ENCODE assay signal across 8 mouse cellular contexts in the genomic region with DNA sequence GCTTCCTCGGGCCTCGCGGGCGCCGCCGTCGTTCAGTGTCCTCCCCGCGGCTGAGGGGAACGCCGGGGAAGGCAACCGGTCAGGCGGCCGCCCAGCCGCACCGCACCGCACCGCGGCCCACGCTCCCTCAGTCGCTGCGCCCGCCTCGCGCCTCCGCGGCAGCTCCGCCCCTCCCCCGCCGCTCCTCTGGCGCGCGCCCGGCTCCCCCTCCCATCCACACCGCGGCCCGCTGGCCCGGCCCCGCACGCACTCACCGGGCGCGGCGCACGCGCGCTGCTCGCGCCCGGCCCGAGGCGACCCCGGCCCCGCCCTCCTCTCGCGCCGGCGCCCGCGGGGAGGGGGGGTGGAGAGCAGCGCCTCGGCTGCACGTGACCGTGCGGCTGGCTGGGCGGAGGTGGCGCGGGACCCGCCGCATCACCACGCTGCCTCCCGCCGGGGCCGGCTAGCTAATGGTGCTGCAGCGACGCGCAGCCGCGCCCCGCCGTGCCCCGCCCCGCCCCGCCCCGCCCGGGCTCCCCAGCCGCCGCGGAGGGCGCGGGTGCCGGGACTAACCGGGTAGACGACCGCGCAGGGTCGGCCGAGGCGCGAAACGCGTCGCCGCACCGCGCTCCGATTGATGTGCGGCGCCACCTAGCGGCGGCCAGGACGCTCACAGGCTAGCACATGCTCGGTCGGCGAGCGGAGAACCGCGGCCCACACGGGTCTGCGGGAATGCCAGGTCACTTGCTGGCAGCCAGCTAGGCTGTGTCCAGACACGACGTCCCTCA. TPM values are rescaled to one million over a fixed set of nuclear protein-coding genes. Genes with fewer than 3 reads are reported as not detected.
A peak's percentile ranks its signal among the peaks of the same experiment; 100 is the strongest.
DNase-seq lines count a peak whose midpoint lies in the region; ATAC-seq lines count a peak whose summit lies in the region.

A gene (minus strand): TSS at position 301 of the 767 bp plus-strand sequence.

- H3K36me3 ChIP-seq in hindbrain, embryonic 13.5 days = no peaks in the 10 kb centered on the region

- ATAC-seq in hindbrain, embryonic 13.5 days (ENCODE audit: low FRiP score) = peak; percentile 93

- H3K4me2 ChIP-seq in hindbrain, embryonic 13.5 days = peak within 1 kb of the TSS; percentile 80

- DNase-seq in R1 (ENCODE audit: low read depth, low spot score) = peak; percentile 78
- DNase-seq in cerebellum, postnatal 14 days = peak; percentile 97 to 98
- DNase-seq in frontal cortex, postnatal 14 days (ENCODE audit: low spot score in 2 of 2) = peak; percentile 90 to 91
- DNase-seq in layer of hippocampus, postnatal 25 days (ENCODE audit: extremely low spot score in 1 of 2, low spot score in 1 of 2) = peak; percentile 77 to 91
- DNase-seq in lung, postnatal 14 days = peak; percentile 90
- DNase-seq in ovary, postnatal 36 days (ENCODE audit: low spot score) = peak; percentile 97
- DNase-seq in thymus, postnatal 14 days = peak; percentile 94

- no peaks in the 10 kb centered on the region for H3K9me3 ChIP-seq in hindbrain, embryonic 13.5 days

- H3K27ac ChIP-seq in hindbrain, embryonic 13.5 days = peak within 1 kb of the TSS; percentile 97

- H3K4me1 ChIP-seq in hindbrain, embryonic 13.5 days (replicated peaks) = peaks cover 31% of the 10 kb centered on the region

- H3K4me3 ChIP-seq in hindbrain, embryonic 13.5 days = peak within 1 kb of the TSS; percentile 88

- H3K27me3 ChIP-seq in hindbrain, embryonic 13.5 days = no peaks in the 10 kb centered on the region

- WGBS in hindbrain, embryonic 13.5 days = under 1% methylated on average over 89 of the region's 122 CpGs

- peak within 1 kb of the TSS; percentile 94 for H3K9ac ChIP-seq in hindbrain, embryonic 13.5 days

RNA-seq across cellular contexts. Expression of the gene that starts here (rescaled TPM):
- 38.9 and 43.5 TPM in 2 replicates for polyA plus RNA-seq in hindbrain, embryonic 13.5 days (2015; fragmentation: Nextera tagmentation; extraction: Ambion mirVana)
- total RNA-seq in layer of hippocampus, postnatal 25 days (2021) = 10 to 100 TPM; 29.9 to 37.3 TPM

Comparison
In these comparisons a context has a peak if more than half of its experiments do, and no peak if none do; other contexts are left out.
1. Peak in every context shown above with its lines: DNase-seq, ATAC-seq, H3K4me3 ChIP-seq and H3K27ac ChIP-seq.